Mouse (Mus musculus): ENCODE measurements around the gene Fads2.
A peak's percentile ranks its signal among the peaks of the same experiment; 100 is the strongest.
"Not testable (repeated sequence)": the region's sequence is repeated elsewhere in the genome, so short reads cannot be mapped to it uniquely, and the experiment has no call there.

Fads2 gene

DNA sequence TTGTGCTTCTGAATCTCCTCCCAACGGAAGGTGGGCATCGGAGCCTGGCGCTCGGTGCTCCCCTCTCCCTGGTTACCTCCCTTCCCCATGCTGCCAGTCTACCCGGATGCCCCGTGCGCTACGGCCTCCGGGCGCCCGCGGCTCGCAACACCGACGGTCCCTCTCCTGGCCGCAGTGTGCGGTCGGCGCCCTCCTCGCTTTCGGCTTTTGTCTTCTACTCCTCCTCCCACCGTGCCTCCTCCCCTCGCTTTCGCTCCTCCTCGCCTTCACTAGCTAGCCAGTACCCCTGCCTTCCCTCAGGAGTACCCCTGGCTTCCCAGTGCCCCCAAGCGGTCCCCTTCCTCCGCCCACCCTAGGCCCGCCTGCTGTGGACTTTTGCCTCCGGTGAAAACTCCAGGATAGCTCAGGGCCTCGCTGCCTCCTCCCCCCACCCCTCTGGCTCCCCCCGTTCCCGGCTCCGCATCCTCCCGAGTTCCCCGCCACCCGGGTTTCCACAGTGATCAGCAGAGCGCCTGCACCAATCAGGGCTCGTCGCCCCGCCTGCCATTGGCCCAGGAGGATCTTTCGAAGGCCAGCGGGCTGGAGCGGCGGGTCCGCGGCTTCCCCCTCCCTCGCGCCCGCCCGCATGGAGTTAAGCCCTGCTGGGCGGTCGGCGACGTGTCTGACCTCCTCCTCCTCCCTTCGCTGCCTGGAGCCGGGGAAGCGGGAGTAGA, at the start of gene Fads2:
Gene Fads2 (minus strand): TSS at position 406 of the 713 bp plus-strand sequence.
- peak; percentile 96 for DNase-seq (ENCODE audit: low read depth, low spot score)

DNA sequence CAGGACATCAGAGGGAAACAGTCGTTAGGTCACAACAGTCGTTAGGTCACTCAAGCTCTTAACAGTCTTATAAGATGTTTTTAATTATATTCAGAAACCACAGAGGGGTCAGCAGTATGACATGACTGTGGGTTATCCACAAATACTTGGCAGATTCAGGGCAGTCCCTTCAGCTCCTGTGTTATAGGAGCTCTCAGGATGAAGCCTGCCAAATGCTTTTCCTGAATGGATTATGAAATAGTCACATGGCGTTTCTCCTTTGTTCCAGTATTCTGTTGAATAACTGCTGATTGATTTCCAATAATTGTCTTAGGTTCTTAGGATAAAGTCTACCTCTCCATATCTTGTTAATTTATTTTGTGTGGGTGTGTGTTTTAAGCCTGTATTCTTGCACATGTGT, 47.6 kb upstream of the Fads2 start:
- no peak for DNase-seq (ENCODE audit: low read depth, low spot score)

DNA sequence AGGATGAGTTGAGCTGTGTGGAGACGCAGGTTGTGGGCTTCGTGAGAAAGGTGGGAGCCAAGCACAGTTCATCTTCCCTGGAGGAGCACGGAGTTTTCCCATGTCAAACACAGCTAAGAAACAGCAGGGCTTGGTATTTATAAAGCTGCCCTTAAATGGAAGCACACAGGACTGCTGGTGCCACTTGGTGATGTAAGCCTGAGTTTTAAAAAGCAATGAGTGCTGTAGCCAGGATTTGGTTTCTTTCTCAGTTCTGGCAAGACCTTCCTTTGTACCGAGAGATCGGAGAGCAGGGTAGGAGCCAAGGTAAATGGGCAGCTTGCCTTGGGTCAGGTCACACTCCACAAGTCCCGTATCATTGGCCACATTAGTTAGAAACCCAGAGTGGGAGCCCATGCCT, 47.0 kb upstream of the Fads2 start:
- no peak for DNase-seq (ENCODE audit: low read depth, low spot score)

DNA sequence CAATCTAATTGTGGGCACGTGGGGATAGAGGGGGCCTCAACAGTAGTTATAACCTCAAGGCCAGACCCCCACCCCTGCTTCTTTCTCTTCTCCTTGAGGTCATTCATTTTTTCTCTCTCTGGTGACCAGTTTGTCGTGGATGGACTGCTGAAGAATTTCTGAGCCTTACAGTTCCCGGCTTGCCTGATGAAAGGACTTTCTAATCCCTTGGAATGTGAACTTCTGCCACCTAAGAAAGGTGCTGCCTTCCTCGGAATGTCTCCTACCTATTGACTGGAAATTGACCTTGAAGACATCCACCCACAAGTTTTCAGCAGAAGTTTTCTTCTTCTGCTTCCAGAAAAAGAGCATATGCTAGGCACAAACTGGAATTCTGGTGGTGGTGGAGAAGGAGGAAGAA, 42.9 kb upstream of the Fads2 start:
- DNase-seq (ENCODE audit: low read depth, low spot score): no peak

DNA sequence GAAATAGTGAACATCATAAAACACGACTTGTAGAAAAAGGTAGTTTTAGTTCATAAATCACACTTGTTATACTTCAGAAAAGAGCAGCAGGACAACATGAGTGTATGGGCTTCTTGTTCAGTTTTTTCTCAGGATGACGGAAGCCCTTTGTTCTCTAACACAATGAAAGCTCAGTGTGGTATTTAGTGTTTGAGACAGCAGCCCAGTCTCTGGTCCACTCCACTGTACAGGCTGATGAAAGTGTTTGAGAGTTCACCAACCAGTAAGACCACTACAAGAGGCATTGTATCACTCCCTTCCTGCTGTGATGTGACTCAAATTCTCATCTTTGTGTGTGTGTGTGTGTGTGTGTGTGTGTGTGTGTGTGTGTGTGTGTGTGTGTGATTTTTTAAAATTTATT, 42.1 kb upstream of the Fads2 start:
- DNase-seq (ENCODE audit: low read depth, low spot score): peak; percentile 46

DNA sequence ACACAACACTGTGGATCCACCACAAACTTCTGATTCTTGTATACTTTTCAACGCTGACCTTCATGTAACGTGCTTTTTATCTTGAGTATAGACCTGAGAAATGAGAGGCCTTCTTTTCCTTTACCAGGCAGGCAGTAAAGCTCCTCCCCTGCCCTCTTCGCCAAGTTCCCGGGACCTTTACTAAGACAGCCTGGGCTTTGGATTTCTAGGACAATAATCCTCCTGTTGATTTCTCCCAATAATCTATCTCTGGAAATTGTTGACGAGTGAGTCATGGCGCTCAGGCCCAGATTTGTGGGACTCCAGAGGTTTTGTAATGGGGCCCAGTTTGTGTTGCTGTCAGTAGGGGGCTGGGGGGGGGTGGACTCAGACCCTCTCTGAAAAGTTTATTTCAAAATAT, 38.2 kb upstream of the Fads2 start:
- DNase-seq (ENCODE audit: low read depth, low spot score): no peak

DNA sequence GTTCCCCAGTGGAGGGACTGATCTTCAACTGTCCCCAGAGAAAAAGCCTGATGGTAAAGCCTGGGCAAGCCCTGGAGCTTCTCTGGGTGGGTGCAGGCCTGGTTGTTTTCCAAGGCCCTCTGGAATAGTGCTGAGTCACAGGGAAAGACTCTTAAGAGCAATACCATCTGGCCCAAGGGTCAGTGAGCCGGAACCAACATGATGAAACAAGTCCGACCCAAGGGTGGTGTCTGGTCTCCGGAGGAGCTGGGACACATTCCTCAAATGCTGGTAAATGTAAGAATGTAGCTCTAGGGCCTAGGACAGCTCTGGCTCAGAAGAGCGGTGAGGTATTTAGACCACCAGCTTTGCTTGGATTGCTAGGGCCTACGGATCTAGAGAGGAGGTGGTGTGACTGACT, 35.9 kb upstream of the Fads2 start:
- peak; percentile 30 for DNase-seq (ENCODE audit: low read depth, low spot score)

DNA sequence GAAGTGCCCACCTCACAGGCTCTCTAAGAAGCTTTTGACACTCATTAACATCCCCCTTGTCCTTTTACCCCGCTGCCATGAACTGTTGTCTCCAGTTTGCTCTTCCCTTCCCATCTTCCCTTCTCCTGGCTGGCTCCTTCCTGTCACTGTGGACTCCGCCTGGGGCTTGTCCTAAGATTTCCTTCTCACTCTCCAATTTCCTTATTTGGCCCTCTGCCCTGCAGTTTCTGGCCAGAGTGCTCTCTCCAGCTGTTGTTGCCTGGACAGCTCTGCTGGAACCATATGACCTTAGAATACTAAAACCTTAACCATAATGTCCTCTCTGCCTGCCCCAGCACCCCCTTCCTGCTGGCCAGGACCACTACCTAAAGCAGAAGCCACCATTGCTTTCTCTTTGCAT, 33.1 kb upstream of the Fads2 start:
- no peak for DNase-seq (ENCODE audit: low read depth, low spot score)

DNA sequence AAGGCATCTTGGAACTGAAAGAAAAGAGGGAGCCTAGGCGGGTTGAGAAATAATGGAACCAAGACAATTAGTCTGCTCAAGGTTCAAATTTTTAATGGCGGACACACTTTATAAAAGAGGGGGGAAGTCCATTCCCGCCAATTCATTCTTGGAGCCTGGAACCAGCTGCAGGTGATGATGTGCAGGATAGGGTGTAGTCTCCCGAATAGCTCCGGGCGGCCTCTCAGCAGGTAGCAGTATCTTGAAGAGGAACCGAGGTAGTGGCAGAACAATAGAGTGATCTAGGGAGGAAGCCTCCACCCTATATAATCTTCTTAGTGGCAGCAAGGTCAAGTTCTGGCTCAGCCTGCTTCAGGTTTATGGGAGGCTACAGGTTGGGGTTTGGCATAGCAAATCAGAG, 28.0 kb upstream of the Fads2 start:
- not testable (repeated sequence) for DNase-seq (ENCODE audit: low read depth, low spot score)

DNA sequence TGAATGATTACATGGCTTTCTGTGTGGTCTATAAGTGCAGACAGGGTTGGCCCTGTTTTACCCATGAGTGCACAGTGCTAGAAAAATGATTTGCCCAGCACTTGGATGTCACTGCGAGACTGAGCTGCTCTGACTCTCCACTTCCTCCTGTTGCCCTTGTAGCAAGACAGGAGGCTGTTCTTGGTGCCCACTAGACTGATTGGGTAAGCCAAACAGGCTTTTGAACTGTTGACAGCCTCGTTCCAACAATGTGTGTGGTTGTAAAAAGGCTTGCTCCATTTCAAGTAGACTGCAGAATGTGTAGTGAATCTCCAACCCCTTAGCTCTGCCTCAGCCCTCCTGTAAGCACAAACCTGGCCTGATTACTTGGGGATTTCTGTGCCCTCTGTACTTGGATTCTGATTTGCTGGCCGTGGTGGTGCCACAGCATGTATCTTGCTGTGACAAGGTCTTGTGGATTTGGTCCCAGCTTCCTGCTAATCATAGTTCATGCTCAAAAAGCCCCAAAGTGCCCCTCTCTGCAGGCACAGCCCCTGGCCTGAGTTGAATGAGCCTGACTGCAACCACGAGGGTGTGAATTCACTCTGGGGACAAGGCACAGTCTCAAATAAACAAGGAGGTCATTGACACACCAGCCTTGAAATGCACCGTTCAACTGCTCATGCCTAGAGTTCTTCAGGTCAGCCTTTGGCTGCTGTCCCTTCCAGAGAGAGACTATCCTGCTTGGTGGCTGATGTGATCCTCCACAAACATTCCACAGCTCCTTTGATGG, 25.1 kb upstream of the Fads2 start:
- DNase-seq (ENCODE audit: low read depth, low spot score): no peak

DNA sequence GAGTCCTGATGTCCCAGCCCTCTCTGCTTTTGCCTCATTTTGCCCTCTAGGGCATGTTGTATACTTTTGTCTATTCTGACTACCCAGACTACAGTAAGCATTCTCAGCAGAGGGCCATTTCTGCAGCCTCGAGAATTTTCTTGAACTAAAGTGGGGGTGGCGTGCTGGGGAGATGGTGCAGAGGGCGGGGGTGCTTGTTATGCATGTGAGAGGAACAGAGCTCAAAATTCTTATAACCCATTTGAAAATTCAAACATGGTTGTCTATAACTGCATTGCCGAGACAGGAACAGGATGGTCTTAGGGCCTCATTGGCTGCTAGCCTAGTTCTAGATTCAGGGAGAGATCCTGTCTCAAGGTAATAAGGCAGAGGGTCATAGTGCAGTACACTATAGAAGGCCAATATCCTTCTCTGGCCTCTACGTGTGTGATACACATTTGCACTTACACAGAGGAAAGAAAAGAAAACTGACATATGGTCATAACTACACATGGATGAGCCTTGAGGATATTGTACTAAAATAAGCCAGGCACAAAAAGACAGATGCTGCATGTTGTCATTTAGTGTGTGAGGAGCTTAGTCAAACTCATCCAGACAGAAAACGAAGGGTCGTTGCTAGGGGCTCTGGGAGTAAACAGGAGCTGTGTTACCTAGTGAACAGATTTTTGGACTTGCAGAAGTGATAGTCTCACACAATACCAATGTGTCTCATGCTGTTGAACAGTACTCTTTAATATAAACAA, 22.5 kb upstream of the Fads2 start:
- DNase-seq (ENCODE audit: low read depth, low spot score): no peak

DNA sequence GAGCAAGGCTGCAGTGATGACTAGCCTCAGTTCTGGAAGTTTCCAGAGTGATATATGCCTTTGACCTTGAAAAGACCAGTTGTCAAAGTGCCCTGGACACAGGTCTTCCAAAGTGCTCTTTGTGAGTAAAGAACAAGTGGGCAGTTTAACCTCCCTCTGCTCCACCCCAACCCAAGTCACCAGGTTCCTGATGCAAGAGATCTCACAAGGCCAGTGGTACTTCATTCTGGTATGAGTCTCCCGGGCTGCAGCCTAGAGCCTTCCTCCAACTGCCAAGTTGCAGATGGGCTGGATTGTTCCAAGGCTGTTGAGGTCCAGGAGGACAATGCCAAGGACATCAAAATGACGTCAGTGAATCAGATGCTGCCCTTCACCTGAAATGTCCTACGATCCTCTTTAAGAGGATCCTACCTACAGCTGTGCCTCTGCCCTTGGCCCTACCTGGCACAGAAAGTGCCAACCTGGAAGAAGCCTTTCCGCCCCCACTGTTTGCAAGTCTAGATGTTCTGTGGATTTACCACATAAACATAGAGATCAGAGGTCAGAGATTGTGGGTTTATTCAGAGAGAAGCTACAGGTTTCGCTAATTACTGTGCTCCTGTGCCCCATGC, 20.6 kb upstream of the Fads2 start:
- no peak for DNase-seq (ENCODE audit: low read depth, low spot score)

DNA sequence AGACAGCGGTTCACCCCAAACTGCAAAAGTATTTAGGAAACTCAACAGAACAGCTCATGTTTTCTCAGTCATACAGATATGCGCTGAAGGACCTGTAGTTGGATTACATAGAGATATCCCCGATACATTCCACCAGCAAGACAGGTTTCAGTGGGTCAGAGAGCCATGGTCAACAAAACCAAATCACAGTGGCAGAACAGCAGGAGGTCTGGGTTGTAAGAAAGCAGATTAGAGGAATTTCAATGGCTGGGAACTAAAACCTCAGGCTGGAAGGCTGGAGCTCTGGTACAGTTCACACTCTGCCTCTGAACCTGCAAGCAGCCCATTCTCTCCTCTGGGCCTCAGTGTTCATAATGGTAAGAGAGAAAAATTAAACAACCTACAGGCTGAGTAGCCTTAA, 15.1 kb upstream of the Fads2 start:
- no peak for DNase-seq (ENCODE audit: low read depth, low spot score)

DNA sequence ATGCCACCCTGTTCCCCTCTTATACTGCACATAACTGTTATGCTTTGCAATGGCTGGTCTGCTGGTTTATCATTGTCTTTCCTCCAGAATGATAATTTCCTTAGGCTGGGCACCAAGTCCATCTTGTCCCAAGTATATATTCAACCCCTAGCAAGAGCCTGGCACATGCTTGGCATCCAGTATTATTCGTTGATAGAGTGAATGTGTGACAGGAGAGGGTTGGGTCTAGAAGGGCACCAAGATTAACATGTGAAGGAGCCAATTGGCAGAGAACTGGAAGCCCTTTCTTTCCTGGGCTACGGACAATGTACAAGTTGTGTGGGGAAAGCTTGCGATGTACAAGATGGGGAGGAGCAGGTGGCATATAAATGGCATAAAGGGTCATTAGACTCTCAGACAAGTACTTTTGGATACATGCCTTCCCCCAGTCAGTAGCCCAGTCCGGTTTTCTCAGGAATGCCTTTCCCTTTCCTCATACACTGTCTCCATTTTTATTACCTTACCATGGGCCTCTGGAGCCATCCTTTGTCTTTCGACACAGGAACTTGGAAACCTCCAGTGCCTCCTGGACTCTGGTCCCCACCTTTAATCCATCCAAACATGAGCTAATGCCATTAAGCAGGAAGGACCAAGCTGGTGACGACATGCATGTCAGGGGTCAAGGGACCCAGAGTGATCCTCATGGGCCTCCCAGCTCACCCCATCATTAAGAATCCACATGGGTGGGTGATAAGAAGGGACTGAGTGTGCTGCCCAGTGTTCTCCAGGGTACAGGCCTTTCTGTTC, 14.0 kb upstream of the Fads2 start:
- no peak for DNase-seq (ENCODE audit: low read depth, low spot score)

DNA sequence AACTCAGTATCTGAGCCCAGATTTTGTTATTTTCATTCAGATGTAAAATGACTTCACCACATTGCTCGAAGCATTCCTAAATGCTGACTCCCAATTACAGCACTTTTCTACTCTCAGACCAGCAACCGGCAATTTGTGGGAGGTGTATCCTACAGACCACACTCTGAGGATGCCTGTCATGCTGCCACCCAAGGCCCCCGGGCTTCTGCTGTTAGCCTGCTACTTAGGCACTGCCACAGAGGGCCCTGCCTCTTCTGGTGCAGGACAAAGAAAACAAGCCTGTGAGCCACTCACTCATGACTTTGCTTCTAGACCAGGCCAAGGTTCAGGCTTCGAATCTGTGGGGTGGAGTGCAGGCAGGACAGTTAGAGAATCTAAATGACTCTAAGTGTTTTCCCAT, 11.4 kb upstream of the Fads2 start:
- DNase-seq (ENCODE audit: low read depth, low spot score): no peak

DNA sequence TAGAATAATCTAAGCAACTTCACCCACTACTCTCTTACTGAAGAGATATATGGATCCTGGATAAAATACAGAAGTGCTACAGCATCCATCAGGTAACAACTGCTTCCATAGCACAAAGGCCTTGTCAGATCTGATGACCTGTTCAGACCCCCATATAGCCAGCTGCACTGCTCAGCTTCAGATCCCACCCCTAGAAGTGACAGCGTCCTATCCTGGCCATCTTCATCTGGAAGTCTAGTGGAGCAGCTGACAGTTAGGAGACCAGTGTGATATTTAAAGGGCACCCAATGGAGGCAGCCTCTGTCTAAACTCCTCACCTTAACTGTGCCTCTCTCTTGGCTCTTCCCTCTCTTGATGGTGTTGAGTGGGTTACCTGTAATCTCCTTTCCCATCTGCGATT, 7.1 kb upstream of the Fads2 start:
- DNase-seq (ENCODE audit: low read depth, low spot score): no peak

DNA sequence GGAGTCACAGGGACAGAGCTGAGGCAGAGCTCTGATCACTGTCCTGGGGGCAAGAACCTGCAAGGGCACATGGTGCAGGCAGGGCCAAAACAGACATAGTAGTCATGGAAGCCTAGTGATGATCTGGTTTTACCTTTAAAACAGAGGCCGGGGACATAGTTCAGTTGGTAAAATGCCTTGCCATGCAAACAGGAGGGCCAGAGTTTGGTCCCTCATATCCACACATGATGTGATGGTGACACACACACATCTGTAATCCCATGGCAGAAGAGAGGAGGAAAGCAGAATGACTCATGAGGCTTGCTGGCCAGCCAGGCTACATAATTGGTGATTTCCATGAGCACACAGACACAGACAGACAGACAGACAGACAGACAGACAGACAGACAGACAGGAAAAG, 6.6 kb upstream of the Fads2 start:
- DNase-seq (ENCODE audit: low read depth, low spot score): no peak

DNA sequence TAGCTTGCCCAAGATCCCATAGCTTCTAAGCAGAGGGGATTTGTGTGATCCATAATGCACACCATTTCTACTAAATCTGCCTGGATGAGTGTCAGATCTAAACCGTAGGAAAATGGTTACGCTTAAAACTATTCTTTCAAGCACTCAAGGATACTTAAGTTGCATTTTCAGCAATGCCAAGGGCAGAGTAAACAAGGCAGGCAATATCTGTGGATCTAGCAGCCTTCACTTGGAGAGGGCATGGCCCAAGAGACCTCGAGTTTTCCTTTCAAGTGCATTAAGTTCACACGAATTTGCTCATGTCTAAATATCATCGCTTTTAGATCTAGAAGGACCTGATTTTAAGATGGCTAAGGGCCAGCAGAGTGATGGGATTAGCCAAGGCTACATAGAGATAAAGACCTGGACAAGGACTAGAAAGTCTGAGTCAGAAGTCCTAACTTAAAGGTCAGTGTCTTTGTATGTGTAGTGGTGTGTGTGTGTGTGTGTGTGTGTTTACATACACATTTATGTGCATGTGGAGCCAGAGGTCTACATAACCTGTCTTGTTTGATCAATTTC, 5.6 kb upstream of the Fads2 start:
- no peak for DNase-seq (ENCODE audit: low read depth, low spot score)

DNA sequence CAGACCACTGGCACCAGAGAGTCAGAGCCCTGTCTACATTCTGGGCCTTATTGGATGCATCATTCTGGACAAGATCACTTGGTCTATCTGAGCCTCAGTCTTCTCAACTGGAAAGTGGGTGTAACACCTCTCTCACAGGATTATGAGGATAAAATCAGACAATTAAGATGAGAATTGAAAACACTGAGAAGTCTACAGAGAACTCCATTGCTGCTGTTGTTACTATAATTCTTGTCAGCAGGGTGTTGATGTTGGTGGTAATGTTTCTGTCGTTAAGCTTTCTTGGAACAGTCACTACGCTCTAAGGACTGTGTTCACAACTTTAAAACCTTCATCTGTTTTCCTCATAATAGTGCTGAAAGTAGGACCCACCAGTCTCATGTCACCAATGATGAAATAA, 5.1 kb upstream of the Fads2 start:
- DNase-seq (ENCODE audit: low read depth, low spot score): no peak

DNA sequence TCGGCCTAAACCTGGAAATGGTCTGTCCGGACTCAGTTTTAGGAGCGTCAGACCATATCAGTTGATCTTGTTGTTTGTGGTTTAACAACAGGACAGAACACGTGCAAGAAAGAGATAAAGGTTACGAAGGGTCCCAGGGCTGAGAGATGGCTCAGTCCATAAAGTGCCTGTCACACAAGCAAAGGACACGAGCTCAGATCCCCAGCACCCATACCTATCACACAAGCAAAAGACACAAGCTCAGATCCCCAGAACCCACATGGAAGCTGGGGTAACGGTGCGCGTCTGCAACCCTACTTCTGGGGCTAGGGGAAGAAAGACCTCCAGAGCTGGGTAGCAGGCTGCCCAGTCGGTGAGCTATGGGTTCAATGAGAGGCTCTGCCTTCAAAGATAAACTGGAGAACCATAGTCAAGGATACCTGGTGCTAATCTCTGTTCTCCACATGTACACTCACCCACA, 3.5 kb upstream of the Fads2 start:
- no peak for DNase-seq (ENCODE audit: low read depth, low spot score)

DNA sequence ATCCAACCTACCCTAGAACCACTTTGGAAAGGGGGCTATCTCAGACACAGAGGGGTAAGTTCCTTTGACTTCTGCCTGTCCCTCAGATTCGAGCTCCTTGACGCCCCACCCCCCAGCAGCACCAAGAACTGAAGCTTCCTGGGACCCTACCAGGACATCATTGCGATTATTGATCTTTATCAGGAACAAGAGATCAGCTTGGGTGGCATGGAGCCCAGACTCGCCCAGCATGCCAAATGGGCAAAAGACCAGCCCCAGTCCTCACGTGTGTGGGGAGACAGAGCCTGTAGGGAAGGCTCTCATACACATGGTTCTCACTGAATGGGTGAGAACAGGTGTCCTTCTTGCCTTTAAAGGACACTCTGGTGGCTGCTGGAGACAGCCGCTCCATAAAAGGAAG, 2.7 kb upstream of the Fads2 start:
- DNase-seq (ENCODE audit: low read depth, low spot score): no peak

Measured in mesoderm, embryonic 11.5 days (tissue).